Mouse (Mus musculus) ES-E14 (cell line): ENCODE data around the gene Rpgr. TPM values are rescaled to one million over a fixed set of nuclear protein-coding genes. Genes with fewer than 3 reads are reported as not detected.

Source experiments
- DNase-seq: peaks from one replicate; pipeline ENCODE4 v3.0.0-alpha.2; 2013; ENCODE audit warnings: low read depth, low spot score
- H3K27ac ChIP-seq: 2 replicates; pipeline ENCODE4 v1.5.1; 2012; ENCODE audit warnings: low read depth, mild to moderate bottlenecking, low read length, moderate library complexity, mixed read lengths; ENCODE audit not compliant: poor library complexity, insufficient read depth, severe bottlenecking
- H3K36me3 ChIP-seq: 2 replicates; pipeline ENCODE4 v1.6.1; 2012; ENCODE audit warnings: mild to moderate bottlenecking, low read length, moderate library complexity, mixed read lengths; ENCODE audit not compliant: control insufficient read depth, poor library complexity, insufficient read depth, severe bottlenecking
- H3K4me1 ChIP-seq, 2 experiments: fragments of 150-350 bp in 1 of 2; sonication (generic) in 1 of 2; 2 replicates each; pipeline ENCODE4 v1.6.1; 2012; ENCODE audit warnings: low read length in 2 of 2, mild to moderate bottlenecking in 1 of 2, mixed read lengths in 1 of 2; ENCODE audit not compliant: control insufficient read depth in 2 of 2, insufficient read depth in 2 of 2, poor library complexity in 1 of 2
- H3K4me3 ChIP-seq, 2 experiments: fragments of 150-350 bp in 1 of 2; sonication (generic) in 1 of 2; 2 replicates each; pipeline ENCODE4 v1.5.1; 2012; ENCODE audit warnings: low read length in 2 of 2, low read depth in 1 of 2, mild to moderate bottlenecking in 1 of 2, mixed read lengths in 1 of 2; ENCODE audit not compliant: insufficient read depth in 1 of 2, poor library complexity in 1 of 2, severe bottlenecking in 1 of 2
- H3K9ac ChIP-seq: 2 replicates; pipeline ENCODE4 v1.6.1; 2012; ENCODE audit warnings: low read depth, mild to moderate bottlenecking, low read length, mixed read lengths; ENCODE audit not compliant: poor library complexity, insufficient read depth, severe bottlenecking
- H3K9me3 ChIP-seq: fragments of 150-350 bp; sonication (generic); 2 replicates; pipeline ENCODE4 v1.6.1; 2012; ENCODE audit warnings: low read depth, mild to moderate bottlenecking, low read length; ENCODE audit not compliant: control insufficient read depth, insufficient read depth
- CHD2 ChIP-seq: IDR thresholded peaks from 2 replicates; pipeline ENCODE4 v1.6.1; 2014; ENCODE audit warnings: mild to moderate bottlenecking, low read depth, low read length, inconsistent platforms
- HCFC1 ChIP-seq: IDR thresholded peaks from 2 replicates; pipeline ENCODE4 v1.6.1; 2012; ENCODE audit warnings: low read length, inconsistent platforms, borderline replicate concordance; ENCODE audit not compliant: insufficient read depth
- MAFK ChIP-seq: IDR thresholded peaks from 2 replicates; pipeline ENCODE4 v1.6.1; 2014; ENCODE audit warnings: mild to moderate bottlenecking, low read depth, low read length, inconsistent platforms; ENCODE audit not compliant: insufficient read depth
- ZC3H11A ChIP-seq: IDR thresholded peaks from 2 replicates; pipeline ENCODE4 v1.6.1; 2012; ENCODE audit warnings: low read depth, mild to moderate bottlenecking, inconsistent platforms, low read length, borderline replicate concordance
- ZNF384 ChIP-seq: IDR thresholded peaks from 2 replicates; pipeline ENCODE4 v1.6.1; 2012; ENCODE audit warnings: low read depth, low read length, inconsistent platforms
- in situ Hi-C, 2 experiments: fragments of 600-800 bp; cut with MboI; formaldehyde crosslinking; loops; one replicate each; pipeline ENCODE4 v1.15.1; 2025; ENCODE audit warnings: low sequenced_read_pairs in 2 of 2, inconsistent platforms in 1 of 2; ENCODE audit not compliant: unreplicated experiment in 2 of 2
- total RNA-seq: library from RNA; depleted of rRNA; stranded (reverse); fragments of 300-350 nt; gene quantifications from 2 replicates; pipeline ENCODE4 v1.2.3, GENCODE M21; 2012

Gene Rpgr
- total RNA-seq, 1 experiment: 5.1 TPM

GRCm38 (mm10) chrX:10243916-10244315 lies 27.2 kb upstream of the Rpgr start:
- in situ Hi-C loops: no loop called here
- no peak for DNase-seq
- no peak for TF ChIP-seq CHD2
- no peak for TF ChIP-seq MAFK
- no peak for TF ChIP-seq HCFC1
- no peak for TF ChIP-seq ZC3H11A
- TF ChIP-seq ZNF384: no peak
- Histone ChIP-seq H3K9ac (no peak overlapping the region), H3K36me3 (no peaks in the 10 kb centered on the region), H3K9me3 (no peaks in the 10 kb centered on the region), H3K4me3 (no peak overlapping the region), H3K4me1 (no peaks in the 10 kb centered on the region), H3K27ac (no peak overlapping the region)

GRCm38 (mm10) chrX:10239515-10239914 lies 22.8 kb upstream of the Rpgr start:
- no peak overlapping the region for H3K27ac ChIP-seq
- in situ Hi-C loops: no loop called here
- TF ChIP-seq MAFK: no peak
- no peak for TF ChIP-seq ZC3H11A
- TF ChIP-seq ZNF384: no peak
- TF ChIP-seq CHD2: no peak
- TF ChIP-seq HCFC1: no peak

GRCm38 (mm10) chrX:10234617-10235016 lies 17.9 kb upstream of the Rpgr start:
- no peak overlapping the region for H3K4me3 ChIP-seq
- H3K36me3 ChIP-seq: no peaks in the 10 kb centered on the region
- no peaks in the 10 kb centered on the region for H3K9me3 ChIP-seq
- TF ChIP-seq CHD2: no peak
- no peak for TF ChIP-seq ZC3H11A
- no peak for TF ChIP-seq MAFK
- TF ChIP-seq ZNF384: no peak
- TF ChIP-seq HCFC1: no peak
- in situ Hi-C loops: no loop called here
- no peak overlapping the region for H3K9ac ChIP-seq
- DNase-seq: no peak
- no peak overlapping the region for H3K27ac ChIP-seq
- H3K4me1 ChIP-seq: no peaks in the 10 kb centered on the region

More at GRCm38 (mm10) chrX:10239515-10239914, 22.8 kb upstream of the Rpgr start:
- no peaks in the 10 kb centered on the region for H3K36me3 ChIP-seq
- H3K9me3 ChIP-seq: no peaks in the 10 kb centered on the region
- no peaks in the 10 kb centered on the region for H3K4me1 ChIP-seq
- no peak overlapping the region for H3K9ac ChIP-seq
- DNase-seq: no peak
- H3K4me3 ChIP-seq: no peak overlapping the region

- Histone ChIP-seq H3K27ac (no peak overlapping the region), H3K4me1 (no peaks in the 10 kb centered on the region), H3K36me3 (no peaks in the 10 kb centered on the region), H3K9ac (no peak overlapping the region), H3K4me3 (no peak overlapping the region), H3K9me3 (no peaks in the 10 kb centered on the region)
- no peak for TF ChIP-seq CHD2
- no peak for TF ChIP-seq HCFC1
- TF ChIP-seq ZNF384: no peak
- no peak for TF ChIP-seq MAFK
- TF ChIP-seq ZC3H11A: no peak
- in situ Hi-C loops: no loop called here
- DNase-seq: no peak
Measured at GRCm38 (mm10) chrX:10233051-10233450, 16.3 kb upstream of the Rpgr start.

GRCm38 (mm10) chrX:10219281-10219680 lies 2.6 kb upstream of the Rpgr start:
- no peaks in the 10 kb centered on the region for H3K9me3 ChIP-seq
- H3K4me3 ChIP-seq: no peak overlapping the region
- no peak overlapping the region for H3K27ac ChIP-seq
- no peaks in the 10 kb centered on the region for H3K4me1 ChIP-seq
- in situ Hi-C loops: no loop called here
- TF ChIP-seq ZC3H11A (no peak), HCFC1 (no peak), CHD2 (no peak), MAFK (no peak), ZNF384 (no peak)
- no peak overlapping the region for H3K9ac ChIP-seq
- H3K36me3 ChIP-seq: no peaks in the 10 kb centered on the region
- no peak for DNase-seq
